Mouse (Mus musculus) G1E (cell line): Measurements from ENCODE around the gene Gm3336.

Source experiments
- CTCF ChIP-seq: IDR thresholded peaks from 2 replicates; pipeline ENCODE4 v1.5.1; 2012; ENCODE audit warnings: low read depth, low read length, inconsistent platforms, mixed read lengths
- GATA1 ChIP-seq: IDR thresholded peaks from 2 replicates; pipeline ENCODE4 v1.6.1; 2012; ENCODE audit warnings: borderline replicate concordance, low read length, inconsistent platforms, mixed read lengths

DNA sequence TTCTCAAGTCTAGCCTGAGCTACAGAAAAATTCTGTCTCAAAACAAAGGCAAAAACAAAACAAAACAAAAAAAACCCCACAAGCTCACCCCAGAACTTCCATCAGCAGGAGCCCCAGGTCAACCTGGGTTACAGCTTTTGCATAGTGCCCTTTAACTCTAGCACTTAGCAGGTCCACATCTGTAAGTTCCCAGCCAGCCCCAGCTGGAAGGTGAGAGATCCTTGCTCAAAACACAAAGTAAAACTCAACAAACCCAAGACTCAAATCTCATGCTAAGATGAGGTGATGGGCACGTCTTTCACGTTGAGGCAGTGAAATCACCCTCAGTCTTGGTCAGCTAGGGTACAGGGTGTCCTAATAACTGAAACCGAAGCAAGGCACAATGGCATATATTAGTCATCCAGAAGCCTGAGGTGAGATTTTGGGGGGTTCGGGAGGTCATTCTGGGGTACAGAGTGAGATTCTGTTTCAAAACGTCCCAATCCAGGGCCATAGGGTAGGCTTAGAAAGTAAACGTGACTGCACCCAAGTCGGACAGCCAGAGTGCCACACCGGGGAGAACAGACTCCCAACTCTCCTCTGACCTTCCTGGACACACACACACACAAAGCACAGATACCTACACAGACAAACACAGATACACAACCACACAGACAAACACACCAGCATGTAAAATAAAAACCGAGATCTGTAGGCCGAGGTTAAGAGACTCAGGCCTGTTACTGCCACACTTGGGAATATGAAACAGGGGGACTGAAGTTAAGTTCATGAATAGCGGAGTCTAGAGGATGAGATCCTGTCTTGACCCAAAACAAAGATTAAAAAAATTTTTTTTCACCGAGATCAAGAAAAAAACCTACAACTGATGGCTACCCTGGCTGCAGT lies 20.7 kb upstream of the Gm3336 start:
- TF ChIP-seq CTCF (no peak), GATA1 (no peak)
